Mouse (Mus musculus) lung, postnatal 0 days (tissue): ENCODE measurements at regions not wholly inside any gene's neighbourhood (a gene's known extent, or its start where the extent isn't known, plus 50 kb on each side); places are given as distances from the start of the nearest gene placed in this dataset.
A peak's percentile ranks its signal among the peaks of the same experiment; 100 is the strongest.

Source experiments
- CTCF ChIP-seq: IDR thresholded peaks from 2 replicates; pipeline ENCODE4 v1.5.1; 2016; ENCODE audit warnings: antibody characterized with exemption, mild to moderate bottlenecking
- EP300 ChIP-seq: IDR thresholded peaks from 2 replicates; pipeline ENCODE4 v1.6.1; 2016; ENCODE audit warnings: antibody characterized with exemption, mild to moderate bottlenecking, control low read depth

GRCm38 (mm10) chr9:47226476-47227271 is 228.1 kb downstream of the Gm4791 start:
- peak; percentile 32 for TF ChIP-seq CTCF
- no peak for TF ChIP-seq EP300
